Mouse (Mus musculus) ovary, adult 2 months (tissue): Measurements from ENCODE around the gene Bpifb5. TPM values are rescaled to one million over a fixed set of nuclear protein-coding genes. Genes with fewer than 3 reads are reported as not detected.

Experiments used
- polyA plus RNA-seq: library from polyadenylated mRNA; depleted of rRNA; stranded (reverse); fragments of >200 nt; gene quantifications from 2 replicates; pipeline ENCODE4 v1.2.3, GENCODE M21; 2012; rRNA removed

Bpifb5 gene
- 40.4 and 54.7 TPM in 2 replicates for polyA plus RNA-seq

DNA sequence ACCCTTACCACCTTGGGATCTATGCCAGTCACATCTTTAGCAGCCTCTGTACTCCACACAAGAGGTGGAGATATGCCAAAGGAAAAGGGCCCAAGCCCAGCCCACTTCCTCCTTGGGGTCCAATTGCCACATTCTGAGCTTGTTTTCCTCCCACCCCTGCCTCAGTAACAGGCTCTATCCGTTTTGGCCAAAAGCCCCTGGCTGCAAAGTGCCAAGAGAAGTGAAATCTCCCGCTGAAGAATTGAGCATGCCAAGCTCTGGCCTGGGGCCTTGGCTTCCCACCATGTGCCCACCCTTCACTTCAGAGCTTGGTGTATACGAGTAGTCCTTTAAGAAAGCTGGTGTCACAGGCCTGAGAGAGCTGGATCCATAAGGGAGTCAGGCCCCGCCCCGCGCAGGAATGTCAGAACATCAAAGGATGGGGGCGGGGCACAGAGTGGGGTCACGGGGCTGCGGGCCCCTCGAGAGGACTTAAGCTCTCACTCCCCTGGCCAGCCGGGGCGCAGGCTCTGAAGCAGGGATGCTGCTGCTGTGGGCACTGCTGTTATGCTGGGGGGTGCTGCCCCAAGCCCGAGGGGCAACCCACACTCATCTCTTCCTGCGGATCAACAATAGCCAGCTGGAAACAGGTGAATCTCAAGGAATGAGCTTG lies at the start of gene Bpifb5:
Gene Bpifb5, plus strand, starts transcription at position 478 of the 652 bp plus-strand sequence.

DNA sequence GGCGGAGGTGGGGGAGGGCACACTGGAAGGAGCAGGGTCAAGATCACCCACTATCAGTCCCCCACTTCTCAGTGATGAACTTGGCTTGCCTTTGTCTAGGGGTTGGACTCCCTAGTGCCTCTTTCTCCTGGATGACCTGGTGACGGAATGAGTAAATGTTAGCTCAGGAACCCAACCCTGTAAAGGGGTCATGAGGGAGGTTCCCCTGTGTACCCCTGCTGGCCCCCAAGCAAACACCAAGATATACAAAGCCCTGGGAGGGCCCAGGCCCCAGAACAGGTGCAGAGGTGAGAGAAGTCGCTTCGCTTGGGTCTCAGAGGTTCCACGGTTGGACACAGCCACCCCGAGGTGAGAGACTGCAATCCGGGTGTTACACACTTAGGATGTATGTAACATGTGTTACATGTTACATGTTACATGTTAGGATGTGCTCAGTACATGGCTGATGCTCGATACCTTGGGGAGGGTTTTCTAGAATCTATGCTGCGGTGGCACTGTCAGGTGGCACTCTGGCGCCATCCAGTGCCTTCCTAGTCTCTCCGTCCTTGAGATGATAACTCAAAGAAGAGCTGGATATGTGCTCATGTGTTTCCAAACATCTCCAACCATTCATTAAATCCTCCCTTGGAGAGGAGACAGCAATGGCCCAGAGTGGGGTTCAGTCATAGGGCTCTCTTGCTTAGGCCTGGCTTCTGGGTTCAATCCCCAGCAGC lies 32.8 kb upstream of the Bpifb5 start, which contains the start of gene Bpifb1:
Gene Bpifb1, plus strand, starts transcription at position 273 of the 713 bp plus-strand sequence.

GRCm38 (mm10) chr2:154257554-154257953 lies 34.0 kb downstream of the Bpifb5 start, which contains the start of gene Bpifb9a:
TSS of gene Bpifb9a (plus strand) at chr2:154257854.

Other genes with a start within 250 kb of the Bpifb5 start
- 0.08 TPM in 1 of 2 replicates, not detected in the other for gene Bpifa6, start 248.8 kb upstream of the Bpifb5 start, polyA plus RNA-seq
- gene Bpifa2, start 215.5 kb upstream of the Bpifb5 start, polyA plus RNA-seq, result 0.29 TPM in 1 of 2 replicates, not detected in the other
- gene Bpifa3, start 93.4 kb upstream of the Bpifb5 start, polyA plus RNA-seq, result 0.29 TPM in 1 of 2 replicates, not detected in the other
- not detected in 2 replicates for gene Bpifa1, start 80.9 kb upstream of the Bpifb5 start, polyA plus RNA-seq
- not detected in 2 replicates for gene Bpifa5, start 61.1 kb upstream of the Bpifb5 start, polyA plus RNA-seq
- 1.7 and 2.1 TPM in 2 replicates for gene Bpifb1, start 32.9 kb upstream of the Bpifb5 start, polyA plus RNA-seq
- not detected in 2 replicates for gene Bpifb9a, start 34.1 kb downstream of the Bpifb5 start, polyA plus RNA-seq
- not detected in 2 replicates for gene Bpifb9b, start 83.5 kb downstream of the Bpifb5 start, polyA plus RNA-seq
- gene Cdk5rap1, start 149.3 kb downstream of the Bpifb5 start, polyA plus RNA-seq, result 9.0 and 12.3 TPM in 2 replicates
- 33.9 and 42.2 TPM in 2 replicates for gene Snta1, start 184.4 kb downstream of the Bpifb5 start, polyA plus RNA-seq
- 18.4 and 20.1 TPM in 2 replicates for gene Cbfa2t2, start 212.7 kb downstream of the Bpifb5 start, polyA plus RNA-seq